Mouse (Mus musculus) right cerebral cortex, adult 2 months (tissue): Measurements from ENCODE around the gene Tmem151b.
A peak's percentile ranks its signal among the peaks of the same experiment; 100 is the strongest.

Source experiments
- DNase-seq, 2 experiments: peaks; one replicate each; pipeline ENCODE4 v3.0.0; 2021 to 2022; ENCODE audit warnings: low spot score in 2 of 2

Tmem151b gene

DNA sequence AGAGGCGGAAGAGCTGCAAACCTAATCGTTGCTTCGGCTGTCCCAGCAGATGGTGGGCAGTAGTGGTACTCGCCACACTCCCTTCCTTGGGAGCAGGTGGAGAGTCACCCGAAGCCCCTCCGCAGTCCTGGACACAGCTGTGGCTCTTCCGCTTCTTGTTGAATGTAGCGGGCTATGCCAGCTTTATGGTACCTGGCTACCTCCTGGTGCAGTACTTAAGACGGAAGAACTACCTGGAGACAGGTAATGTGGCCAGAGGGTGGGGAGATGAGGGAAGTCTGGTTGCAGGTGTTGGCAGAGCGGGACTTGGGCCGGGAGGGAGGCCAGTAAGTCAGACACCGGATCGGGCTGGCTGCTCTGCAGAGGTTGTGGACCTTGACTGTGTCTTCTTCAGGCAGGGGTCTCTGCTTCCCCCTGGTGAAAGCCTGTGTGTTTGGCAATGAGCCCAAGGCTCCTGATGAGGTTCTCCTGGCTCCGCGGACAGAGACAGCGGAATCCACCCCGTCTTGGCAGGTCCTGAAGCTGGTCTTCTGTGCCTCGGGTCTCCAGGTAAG, 15.1 kb upstream of the Tmem151b start:
- DNase-seq, result no peak

DNA sequence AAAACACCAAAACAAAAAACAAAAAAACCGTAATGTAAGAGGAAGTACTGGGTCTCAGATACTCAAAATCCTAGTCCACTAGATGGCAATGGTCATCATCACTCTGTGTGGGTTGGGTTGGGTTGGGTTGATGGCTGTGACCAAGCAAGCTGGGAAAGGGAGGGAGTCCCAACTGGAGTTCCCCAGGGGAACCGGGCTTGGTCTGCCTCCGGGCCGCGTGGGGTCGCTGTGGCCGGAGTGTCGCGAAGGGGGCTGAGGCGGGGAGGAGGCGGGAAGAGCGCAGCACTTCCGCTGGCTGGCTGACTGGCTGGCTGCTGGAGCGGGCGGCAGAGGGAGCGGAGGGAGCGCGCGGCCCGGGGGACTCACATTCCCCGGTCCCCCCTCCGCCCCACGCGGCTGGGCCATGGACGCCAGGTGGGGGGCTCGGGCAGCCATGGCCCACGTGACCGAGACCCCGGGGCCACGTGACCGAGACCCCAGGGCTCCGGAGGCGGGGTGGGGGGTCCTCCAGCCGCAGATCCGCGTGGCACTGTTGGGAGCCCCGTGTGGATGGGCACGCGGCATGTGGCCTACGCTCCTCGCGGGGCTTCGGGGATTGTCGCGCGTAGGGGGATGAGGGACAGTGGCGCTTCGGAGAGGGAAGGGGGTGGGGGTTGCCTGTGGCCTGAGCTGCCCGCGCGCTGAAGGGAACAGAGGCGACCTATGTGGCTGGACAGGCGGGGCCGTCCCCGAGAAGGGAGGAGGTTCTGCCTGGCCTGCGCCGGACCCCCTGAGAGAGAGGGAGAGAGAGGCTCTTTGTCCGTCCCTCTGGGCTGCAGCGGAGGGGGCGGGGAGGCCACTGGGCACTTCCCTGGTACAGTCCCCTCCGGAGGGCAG, 14.4 kb upstream of the Tmem151b start, which contains the start of gene Slc35b2:
TSS of gene Slc35b2 (plus strand) at position 220 of the 876 bp plus-strand sequence.
- peak; percentile 88 to 95 for DNase-seq

GRCm38 (mm10) chr17:45563216-45563615, 13.7 kb upstream of the Tmem151b start:
- DNase-seq, result no peak

- no peak for DNase-seq
Measured at GRCm38 (mm10) chr17:45559732-45560525, 10.5 kb upstream of the Tmem151b start.

GRCm38 (mm10) chr17:45557998-45558862, 8.8 kb upstream of the Tmem151b start:
- no peak for DNase-seq

- no peak for DNase-seq
Measured at GRCm38 (mm10) chr17:45557246-45557824, 7.9 kb upstream of the Tmem151b start.

DNA sequence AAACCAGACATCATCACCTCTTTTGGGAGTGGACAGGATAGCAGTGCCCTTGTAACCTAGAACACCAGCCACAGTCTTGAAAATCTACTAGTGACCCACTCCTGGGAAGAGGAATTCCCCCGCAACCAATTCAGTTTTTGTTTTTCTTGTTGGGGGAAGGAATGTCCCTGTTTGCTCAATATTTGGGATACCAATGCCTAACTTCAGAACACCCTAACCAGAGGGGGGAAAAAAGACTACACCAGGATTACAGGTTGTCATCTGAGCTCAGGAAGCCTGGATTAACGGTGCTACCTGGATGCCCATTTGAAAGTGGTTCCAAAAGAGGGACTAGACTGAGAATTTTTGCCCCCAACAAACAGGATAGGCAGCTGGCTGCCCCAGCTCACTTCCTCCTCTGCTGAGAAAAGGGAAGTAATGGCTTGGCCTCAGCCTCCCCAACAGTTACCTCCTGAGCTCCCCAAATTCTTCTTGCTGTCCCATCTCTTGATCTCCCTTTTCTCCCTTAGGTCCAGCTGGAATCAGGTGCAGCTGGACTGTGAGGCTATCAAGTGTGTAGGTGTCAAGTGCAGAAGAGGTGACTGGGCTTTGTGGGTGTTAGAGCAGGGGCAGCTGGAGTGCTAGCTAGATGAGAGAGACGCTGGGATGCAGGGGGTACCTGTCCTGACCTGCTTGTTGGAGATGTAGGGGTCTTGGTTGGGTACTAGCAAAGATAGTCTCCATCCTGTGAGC, 7.2 kb upstream of the Tmem151b start:
- no peak for DNase-seq

DNA sequence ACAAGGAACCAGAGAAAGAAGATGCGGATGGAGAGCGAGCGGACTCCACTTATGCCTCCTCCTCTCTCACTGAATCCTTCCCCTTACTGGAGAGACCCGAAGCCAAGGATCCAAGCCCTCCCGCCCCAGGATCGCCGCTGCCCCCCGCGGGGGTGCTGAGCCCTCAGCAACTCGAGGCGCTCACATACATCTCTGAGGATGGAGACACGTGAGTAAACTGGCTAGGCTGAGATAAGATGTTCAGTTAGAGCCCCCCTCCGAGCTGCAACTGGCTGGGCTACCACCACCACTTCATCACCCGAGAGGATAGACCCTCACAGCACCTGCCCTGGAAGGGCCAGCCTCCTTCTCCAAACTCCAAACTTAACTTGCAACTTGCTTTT, 6.6 kb upstream of the Tmem151b start:
- no peak for DNase-seq

DNA sequence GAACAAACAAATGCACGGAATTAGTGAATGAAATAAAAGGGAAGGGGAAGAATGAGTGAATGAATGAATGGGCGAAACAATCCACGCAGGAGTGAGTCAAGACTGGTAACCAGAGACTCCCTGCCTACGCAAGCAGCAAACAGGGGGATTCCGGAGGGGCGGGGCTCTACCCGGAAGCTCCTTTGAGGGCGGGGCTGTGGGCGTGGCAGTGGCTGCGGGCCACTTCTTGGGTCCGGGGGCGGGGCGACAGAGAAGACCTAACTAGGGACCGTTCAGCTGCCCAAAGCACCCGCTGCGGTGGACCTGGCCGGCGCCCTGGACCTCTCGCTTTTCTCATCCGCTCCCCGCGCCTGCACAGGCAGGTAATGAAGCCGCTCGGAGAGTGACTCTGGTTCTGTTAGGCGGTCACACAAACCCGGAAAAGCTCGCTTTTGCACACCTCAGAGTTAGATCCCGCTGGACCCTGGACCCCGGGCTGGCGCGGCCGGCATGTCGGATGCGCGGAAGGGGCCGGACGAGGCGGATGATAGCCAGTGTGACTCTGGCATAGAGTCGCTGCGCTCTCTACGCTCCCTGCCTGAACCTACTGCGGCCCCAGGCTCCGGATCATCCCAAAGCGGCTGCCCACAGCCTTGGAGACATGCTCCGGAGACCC, 6.1 kb upstream of the Tmem151b start, which contains the start of gene Nfkbie:
TSS of gene Nfkbie (plus strand) at position 252 of the 655 bp plus-strand sequence.
- DNase-seq, result peak; percentile 88 to 93

DNA sequence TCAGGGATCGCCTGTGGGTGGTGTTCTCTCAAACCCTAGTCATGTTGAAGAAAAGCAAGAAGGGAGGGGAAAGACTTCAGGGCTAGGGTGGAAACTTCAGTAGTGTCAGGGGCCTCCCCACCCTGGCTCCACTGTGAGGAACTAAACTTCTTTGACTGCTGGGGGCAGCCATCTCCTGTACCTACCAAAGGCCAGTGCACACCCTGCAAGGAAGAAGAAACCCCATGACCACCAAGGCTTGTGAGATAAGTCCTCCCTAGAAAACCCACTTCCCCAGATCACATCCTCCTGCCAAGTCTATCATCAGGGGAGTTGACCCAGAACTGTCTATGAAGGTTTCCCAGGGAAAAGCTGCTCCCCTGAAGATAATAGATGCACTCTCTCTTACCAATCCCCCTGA, 4.9 kb upstream of the Tmem151b start:
- no peak for DNase-seq

DNA sequence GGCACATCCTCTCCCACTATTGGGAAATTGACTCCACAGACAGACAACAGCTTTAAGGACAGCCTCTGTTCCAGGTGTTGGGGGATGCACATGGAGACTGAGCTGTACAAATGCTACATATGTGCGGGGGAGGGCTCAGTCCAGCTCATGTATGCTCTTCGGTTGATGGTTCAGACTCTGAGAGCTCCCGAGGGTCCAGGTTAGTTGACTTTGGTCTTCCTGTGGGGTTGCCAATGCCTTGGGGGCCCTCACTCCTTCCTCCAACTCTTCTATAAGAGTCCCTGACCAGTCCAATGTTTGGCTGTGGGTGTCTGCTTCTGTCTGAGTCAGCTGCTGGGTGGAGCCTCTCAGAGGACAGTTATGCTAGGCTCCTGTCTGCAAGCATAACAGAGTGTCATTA, 3.6 kb upstream of the Tmem151b start:
- DNase-seq, result no peak

- DNase-seq, result peak; percentile 88 to 91
Measured at GRCm38 (mm10) chr17:45551816-45552451, 2.5 kb upstream of the Tmem151b start.

DNA sequence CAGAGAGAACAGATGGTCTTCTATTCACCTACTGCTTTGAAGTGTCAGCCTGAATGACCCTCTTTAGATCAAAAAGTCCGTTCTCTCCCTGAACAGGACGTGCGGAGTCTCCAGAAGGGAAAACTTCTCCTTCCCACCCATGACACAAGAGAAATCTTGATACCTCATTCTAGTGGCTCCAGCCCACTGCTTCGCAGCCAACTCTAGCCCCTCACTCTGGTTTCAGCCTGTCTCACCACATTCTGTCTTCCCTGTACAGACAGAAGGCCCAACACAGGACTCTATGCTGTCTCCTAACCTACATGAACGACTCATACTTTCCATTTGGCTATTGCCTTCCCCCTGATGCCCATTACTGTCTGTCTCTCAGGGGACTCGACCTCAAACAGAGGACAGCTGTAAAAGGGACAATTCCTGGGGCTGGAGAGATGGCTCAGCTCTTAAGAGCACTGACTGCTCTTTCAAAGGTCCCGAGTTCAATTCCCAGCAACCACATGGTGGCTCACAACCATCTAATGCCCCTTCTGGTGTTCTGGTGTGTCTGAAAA, 1.8 kb upstream of the Tmem151b start:
- DNase-seq, result no peak

GRCm38 (mm10) chr17:45550253-45550652, 776 bp upstream of the Tmem151b start:
- no peak for DNase-seq

- peak in 1 of 2 experiments; percentile 82 for DNase-seq
Measured at GRCm38 (mm10) chr17:45548541-45549512, 650 bp downstream of the Tmem151b start.

- DNase-seq, result no peak
Measured at GRCm38 (mm10) chr17:45547461-45548190, 1.9 kb downstream of the Tmem151b start.

DNA sequence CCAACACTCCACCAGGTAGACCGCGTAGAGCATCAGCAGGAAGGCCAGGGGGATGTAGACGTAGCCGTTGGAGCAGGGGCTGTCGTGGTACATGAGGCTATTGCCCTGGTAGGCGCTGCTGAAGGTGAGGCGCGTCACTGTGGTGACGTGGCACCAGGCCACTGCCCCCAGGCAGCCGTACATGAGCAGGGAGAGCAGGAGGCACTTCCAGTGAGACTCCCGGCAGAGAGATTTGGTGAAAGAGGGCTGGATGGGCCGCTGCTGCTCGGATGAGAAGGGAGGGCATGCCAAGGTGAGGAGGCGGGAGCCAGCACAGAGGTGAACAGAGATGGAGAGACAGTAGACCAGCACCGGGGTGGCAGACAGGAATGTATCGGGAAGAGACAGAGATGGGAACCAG, 2.5 kb downstream of the Tmem151b start:
- DNase-seq, result no peak
